Mouse (Mus musculus) forebrain, embryonic 15.5 days (tissue): ENCODE measurements at regions not wholly inside any gene's neighbourhood (a gene's known extent, or its start where the extent isn't known, plus 50 kb on each side); places are given as distances from the start of the nearest gene placed in this dataset.

ENCODE experiments used
- ATAC-seq: fragments of 200-750 bp; cut with Nextera tagmentation; replicated peaks from 2 replicates; pipeline ENCODE4 v1.8.0; 2017; ENCODE audit warnings: mild to moderate bottlenecking, moderate TSS enrichment, moderate library complexity
- H3K27ac ChIP-seq: fragments of 300-500 bp; sonication (generic); replicated peaks from 2 replicates; pipeline ENCODE4 v1.5.1; 2015; ENCODE audit warnings: mild to moderate bottlenecking, inconsistent platforms
- H3K27me3 ChIP-seq: fragments of 300-500 bp; sonication (generic); 2 replicates; pipeline ENCODE4 v1.6.1; 2015; ENCODE audit warnings: inconsistent platforms
- H3K36me3 ChIP-seq: fragments of 300-500 bp; sonication (generic); 2 replicates; pipeline ENCODE4 v1.6.1; 2015; ENCODE audit warnings: mild to moderate bottlenecking, inconsistent platforms
- H3K4me1 ChIP-seq: fragments of 300-500 bp; sonication (generic); 2 replicates; pipeline ENCODE4 v1.6.1; 2015; ENCODE audit warnings: inconsistent platforms
- H3K4me2 ChIP-seq: fragments of 300-500 bp; sonication (generic); replicated peaks from 2 replicates; pipeline ENCODE4 v1.6.1; 2015; ENCODE audit warnings: mild to moderate bottlenecking, inconsistent platforms
- H3K4me3 ChIP-seq: fragments of 300-500 bp; sonication (generic); 2 replicates; pipeline ENCODE4 v1.5.1; 2015; ENCODE audit warnings: mild to moderate bottlenecking, inconsistent platforms
- H3K9ac ChIP-seq: fragments of 300-500 bp; sonication (generic); replicated peaks from 2 replicates; pipeline ENCODE4 v1.6.1; 2015; ENCODE audit warnings: mild to moderate bottlenecking, inconsistent platforms
- H3K9me3 ChIP-seq: fragments of 300-500 bp; sonication (generic); 2 replicates; pipeline ENCODE4 v1.6.1; 2016; ENCODE audit warnings: inconsistent platforms
- WGBS: fragments of 180-500 bp; shearing (Covaris S2); methylation state at CpG from one replicate; pipeline ENCODE4 v1.1.7; 2015; ENCODE audit warnings: mixed read lengths; 5-methylcytosine and 5-hydroxymethylcytosine counted together

DNA sequence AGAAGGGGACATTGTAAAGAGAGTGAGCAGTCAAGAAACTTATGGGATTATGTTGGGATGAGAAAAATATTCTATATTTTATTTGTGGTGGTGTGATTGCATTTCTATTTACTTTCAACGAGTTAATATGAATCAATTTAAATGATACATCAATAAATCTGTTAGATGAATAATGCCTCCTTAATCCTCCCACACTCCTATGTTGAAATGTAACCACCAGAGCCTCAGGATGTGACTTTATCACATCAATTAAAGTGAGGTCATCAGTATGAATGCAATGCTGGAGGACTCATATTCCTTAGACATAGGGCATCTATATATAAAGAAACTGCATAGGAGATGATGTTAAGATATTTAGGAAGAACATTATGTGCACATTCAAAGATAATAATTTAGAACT is 1195.3 kb upstream of the Cited2 start:
- Histone ChIP-seq H3K4me2 (no peak overlapping the region), H3K27me3 (no peaks in the 10 kb centered on the region), H3K4me1 (no peaks in the 10 kb centered on the region), H3K27ac (no peak overlapping the region), H3K9ac (no peak overlapping the region), H3K36me3 (no peaks in the 10 kb centered on the region), H3K4me3 (no peak overlapping the region), H3K9me3 (no peaks in the 10 kb centered on the region)
- 76% methylated on average over 1 of the region's 1 CpGs for WGBS
- no peak for ATAC-seq

DNA sequence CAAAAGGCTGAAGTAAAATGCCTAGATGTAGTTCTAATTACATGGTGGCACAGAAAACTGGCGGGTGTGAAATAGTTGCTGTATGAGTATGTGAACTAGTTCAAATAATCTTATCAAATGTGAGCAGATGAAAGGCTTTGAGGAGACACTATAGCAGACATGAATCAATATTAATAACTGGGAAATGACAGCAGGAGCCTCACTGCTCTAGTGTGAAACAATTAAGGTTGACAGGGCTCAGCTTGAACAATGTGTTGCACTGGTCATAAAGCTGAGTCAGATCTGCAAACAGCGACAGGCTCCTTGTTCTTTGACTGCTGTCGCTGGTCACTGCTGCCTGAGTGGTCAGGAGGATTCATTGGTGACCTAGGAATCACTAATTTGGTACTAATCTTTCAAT is 1185.4 kb upstream of the Cited2 start:
- Histone ChIP-seq H3K27ac (no peak overlapping the region), H3K27me3 (no peaks in the 10 kb centered on the region), H3K4me3 (no peak overlapping the region), H3K9me3 (no peaks in the 10 kb centered on the region), H3K4me2 (no peak overlapping the region), H3K9ac (no peak overlapping the region), H3K4me1 (no peaks in the 10 kb centered on the region), H3K36me3 (no peaks in the 10 kb centered on the region)
- 65% methylated on average over 3 of the region's 3 CpGs for WGBS
- no peak for ATAC-seq

DNA sequence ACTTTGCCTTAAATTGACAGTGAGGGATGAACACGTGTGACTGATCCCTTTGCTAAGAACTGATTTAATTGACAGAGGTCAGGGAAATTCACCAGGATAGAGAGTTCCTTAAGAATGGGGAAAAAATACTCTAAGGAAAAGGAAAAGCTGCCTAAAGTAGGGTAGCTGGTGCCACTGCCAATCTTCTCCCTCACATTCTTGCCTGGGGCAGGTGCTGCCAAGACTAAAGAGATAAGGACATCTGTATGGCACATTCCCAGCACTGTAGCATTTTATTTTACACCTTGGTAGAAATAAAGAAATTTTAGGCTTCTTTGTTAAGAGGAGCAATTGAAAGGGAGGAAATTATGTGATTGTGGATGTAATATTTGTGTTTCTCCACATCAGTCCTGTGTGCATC is 1184.6 kb upstream of the Cited2 start:
- H3K4me2 ChIP-seq, result no peak overlapping the region
- H3K27me3 ChIP-seq, result no peaks in the 10 kb centered on the region
- no peaks in the 10 kb centered on the region for H3K9me3 ChIP-seq
- no peak overlapping the region for H3K27ac ChIP-seq
- H3K4me1 ChIP-seq, result no peaks in the 10 kb centered on the region
- H3K4me3 ChIP-seq, result no peak overlapping the region
- H3K9ac ChIP-seq, result no peak overlapping the region
- no peak for ATAC-seq
- no peaks in the 10 kb centered on the region for H3K36me3 ChIP-seq
- 51% methylated on average over 1 of the region's 1 CpGs for WGBS

DNA sequence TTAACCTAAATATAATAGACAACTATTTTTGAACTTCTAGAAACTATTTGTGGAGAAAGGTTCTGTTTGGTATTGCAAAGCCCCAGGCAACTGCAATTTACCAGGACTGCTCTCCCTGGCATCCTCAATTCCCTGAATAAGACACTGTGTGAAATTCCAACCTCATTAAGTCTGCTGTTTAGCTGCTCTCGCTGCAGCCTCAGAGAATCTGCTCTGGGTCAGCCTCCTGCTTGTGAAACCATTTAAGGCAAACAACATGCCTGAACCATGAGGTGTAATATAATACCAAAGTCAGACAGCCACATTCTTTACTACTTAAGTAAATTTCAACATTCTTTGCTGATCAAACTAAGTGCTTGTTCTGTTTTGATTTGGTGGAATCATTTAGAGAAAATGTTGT is 1177.6 kb upstream of the Cited2 start:
- no peak overlapping the region for H3K4me3 ChIP-seq
- WGBS, result 0% methylated on average over 1 of the region's 1 CpGs
- no peak for ATAC-seq

DNA sequence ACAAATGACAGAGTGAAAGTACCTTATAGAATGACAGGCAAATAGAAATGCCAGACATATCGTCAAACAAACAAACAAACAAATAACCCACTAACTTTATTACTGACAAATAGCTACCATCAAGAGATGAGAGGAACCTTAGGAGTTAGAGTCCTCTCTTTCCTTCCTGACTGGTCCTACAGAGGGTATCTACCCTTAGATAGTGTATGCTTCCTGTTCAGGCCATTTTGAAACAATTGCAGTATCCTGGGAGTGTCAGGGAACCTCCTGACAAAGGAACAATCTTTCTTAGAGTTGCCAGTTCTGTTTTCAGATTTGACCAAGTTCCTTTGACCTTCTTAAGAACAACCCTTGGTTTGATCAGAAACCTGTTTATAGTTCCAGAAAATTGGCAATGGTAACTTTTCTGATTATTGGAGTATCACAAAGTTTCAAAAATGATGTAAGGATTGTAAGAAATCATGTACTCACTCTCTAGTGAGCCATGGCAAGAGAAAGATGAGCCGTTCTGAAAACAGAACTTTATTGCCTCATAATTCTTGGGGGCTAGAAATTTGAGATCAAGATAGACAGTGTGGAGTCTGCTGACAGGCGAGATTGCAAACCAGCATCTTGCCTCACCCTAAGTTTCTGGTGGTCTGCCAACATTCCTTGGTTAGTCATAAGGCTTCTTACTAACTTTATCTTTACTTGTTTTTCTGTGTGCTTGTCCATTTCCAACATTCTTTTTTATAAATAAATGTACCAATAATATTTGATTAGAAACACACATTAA is 1170.0 kb upstream of the Cited2 start:
- Histone ChIP-seq H3K4me1 (no peaks in the 10 kb centered on the region), H3K4me2 (no peak overlapping the region), H3K9ac (no peak overlapping the region), H3K4me3 (no peak overlapping the region), H3K36me3 (no peaks in the 10 kb centered on the region), H3K27ac (no peak overlapping the region), H3K27me3 (no peaks in the 10 kb centered on the region), H3K9me3 (no peaks in the 10 kb centered on the region)
- no peak for ATAC-seq
- 87% methylated on average over 3 of the region's 3 CpGs for WGBS

More for the DNA sequence above, 1177.6 kb upstream of the Cited2 start:
- Histone ChIP-seq H3K4me2 (no peak overlapping the region), H3K27ac (no peak overlapping the region), H3K27me3 (no peaks in the 10 kb centered on the region), H3K9me3 (no peaks in the 10 kb centered on the region), H3K9ac (no peak overlapping the region), H3K4me1 (no peaks in the 10 kb centered on the region), H3K36me3 (no peaks in the 10 kb centered on the region)

DNA sequence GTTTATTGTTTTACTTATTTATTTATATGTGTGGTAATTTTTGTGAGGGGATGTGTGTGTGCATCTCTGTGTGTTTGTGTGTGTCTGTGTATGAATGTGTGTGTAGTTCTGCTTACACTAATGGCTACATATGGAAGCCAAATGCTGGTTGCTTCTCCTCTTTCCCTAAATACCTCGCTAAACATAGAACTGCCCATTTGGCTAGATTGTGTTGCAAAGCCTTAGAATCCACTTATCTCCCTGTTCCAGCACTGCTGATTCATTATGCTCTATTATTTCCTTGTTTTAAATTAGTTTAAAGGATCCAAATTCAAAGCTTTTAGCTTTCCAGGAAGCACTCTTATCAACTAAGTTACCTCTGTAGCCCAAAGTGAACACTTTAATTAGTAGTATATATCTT is 1148.5 kb upstream of the Cited2 start:
- no peak overlapping the region for H3K4me3 ChIP-seq
- no peak for ATAC-seq
- H3K4me1 ChIP-seq, result no peaks in the 10 kb centered on the region
- no peak overlapping the region for H3K4me2 ChIP-seq
- H3K9me3 ChIP-seq, result no peaks in the 10 kb centered on the region
- H3K27me3 ChIP-seq, result no peaks in the 10 kb centered on the region
- H3K9ac ChIP-seq, result no peak overlapping the region
- WGBS, result 65% methylated on average over 1 of the region's 1 CpGs
- H3K27ac ChIP-seq, result no peak overlapping the region
- H3K36me3 ChIP-seq, result no peaks in the 10 kb centered on the region

DNA sequence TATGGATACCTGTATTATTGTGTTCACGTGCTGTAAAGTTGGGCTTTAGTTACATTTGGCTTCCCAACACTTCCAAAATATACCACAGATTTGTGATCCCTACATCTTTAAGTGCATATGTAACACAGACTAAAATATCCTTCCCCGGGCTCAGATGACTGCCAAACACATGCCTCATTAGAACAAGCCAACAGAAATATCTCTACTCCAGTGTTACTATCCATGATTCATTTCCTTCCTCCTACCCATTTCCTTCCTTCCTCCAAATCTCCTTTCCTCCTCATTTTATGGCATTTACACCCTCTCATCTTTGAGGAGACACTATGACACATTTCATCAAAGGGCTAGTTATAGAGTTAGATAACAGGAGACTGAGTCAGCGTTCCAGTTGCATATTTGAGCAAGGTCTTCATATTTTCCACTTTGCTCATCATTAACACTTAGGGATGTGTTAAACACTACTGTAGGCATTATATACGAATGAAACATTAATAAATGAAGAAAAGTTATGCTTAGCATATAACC is 1144.4 kb upstream of the Cited2 start:
- no peaks in the 10 kb centered on the region for H3K27me3 ChIP-seq
- WGBS, result 88% methylated on average over 4 of the region's 4 CpGs
- ATAC-seq, result no peak

DNA sequence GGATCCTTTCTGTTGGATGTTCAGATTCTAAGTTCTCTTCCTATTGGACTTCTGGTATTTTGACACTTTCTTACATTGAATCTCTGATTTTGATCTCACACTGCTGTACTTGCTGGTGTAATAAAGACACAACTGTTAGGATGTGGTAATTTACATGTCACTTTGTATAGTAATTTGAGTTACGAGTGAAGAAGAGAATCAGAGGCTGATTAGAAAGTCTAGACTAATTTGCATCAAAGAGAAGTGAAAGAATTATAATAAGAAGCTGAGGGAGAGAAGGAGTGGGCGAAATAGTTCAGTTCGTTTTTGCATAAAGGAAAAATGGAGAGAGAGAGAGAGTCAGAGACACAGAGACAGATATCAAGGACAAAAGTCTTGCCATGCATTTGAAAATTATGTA is 1142.8 kb upstream of the Cited2 start:
- Histone ChIP-seq H3K9me3 (no peaks in the 10 kb centered on the region), H3K36me3 (no peaks in the 10 kb centered on the region), H3K4me1 (no peaks in the 10 kb centered on the region), H3K27me3 (no peaks in the 10 kb centered on the region), H3K4me2 (no peak overlapping the region), H3K4me3 (no peak overlapping the region), H3K9ac (no peak overlapping the region), H3K27ac (no peak overlapping the region)
- no peak for ATAC-seq
- WGBS, result 30% methylated on average over 3 of the region's 3 CpGs

More for the DNA sequence above, 1144.4 kb upstream of the Cited2 start:
- H3K9ac ChIP-seq, result no peak overlapping the region
- H3K4me1 ChIP-seq, result no peaks in the 10 kb centered on the region
- no peak overlapping the region for H3K4me3 ChIP-seq
- H3K27ac ChIP-seq, result no peak overlapping the region
- no peaks in the 10 kb centered on the region for H3K36me3 ChIP-seq
- no peak overlapping the region for H3K4me2 ChIP-seq
- H3K9me3 ChIP-seq, result no peaks in the 10 kb centered on the region

DNA sequence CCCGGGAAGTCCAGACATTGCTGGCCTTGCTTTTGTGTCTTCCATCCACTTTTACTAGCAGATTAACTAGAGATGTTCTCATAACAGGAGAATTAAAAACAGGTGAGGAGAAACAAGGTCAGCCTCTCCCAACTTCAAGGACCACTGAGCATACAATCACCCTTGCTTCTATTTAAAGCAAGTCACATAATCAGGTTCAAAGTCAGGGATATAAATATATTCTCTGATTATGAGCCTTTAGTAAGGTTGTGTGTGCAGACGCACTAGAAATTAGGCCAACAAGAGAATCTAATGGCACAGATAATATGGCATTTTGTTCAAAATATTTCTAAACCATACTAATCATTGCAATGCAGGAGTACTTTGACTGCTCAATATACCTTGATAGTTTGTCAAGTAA is 1134.2 kb upstream of the Cited2 start:
- H3K36me3 ChIP-seq, result no peaks in the 10 kb centered on the region
- no peaks in the 10 kb centered on the region for H3K27me3 ChIP-seq

DNA sequence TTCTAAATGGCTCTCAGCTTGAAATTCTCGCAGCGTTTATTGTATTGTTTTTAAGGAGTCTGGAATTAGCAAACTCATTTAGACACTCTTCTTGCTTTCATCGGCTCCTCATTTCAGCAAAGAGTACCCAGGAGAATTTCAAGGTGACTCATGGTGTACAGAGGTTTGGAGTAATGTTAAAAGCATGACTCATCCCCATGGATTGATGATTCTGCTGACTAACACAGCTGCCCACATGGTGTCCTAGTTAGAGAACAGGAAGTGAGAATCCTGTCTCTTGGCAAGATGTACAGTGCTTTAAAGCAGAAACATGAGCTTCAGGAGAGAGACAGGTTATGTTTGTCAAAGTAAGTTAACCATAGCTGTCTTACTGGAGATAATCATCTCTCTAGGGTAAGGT is 1133.6 kb upstream of the Cited2 start:
- ATAC-seq, result no peak
- H3K27me3 ChIP-seq, result no peaks in the 10 kb centered on the region
- no peak overlapping the region for H3K4me3 ChIP-seq
- no peak overlapping the region for H3K27ac ChIP-seq
- no peaks in the 10 kb centered on the region for H3K36me3 ChIP-seq
- no peaks in the 10 kb centered on the region for H3K4me1 ChIP-seq
- no peak overlapping the region for H3K9ac ChIP-seq
- no peak overlapping the region for H3K4me2 ChIP-seq
- whole genome bisulfite sequencing, result 77% methylated on average over 3 of the region's 3 CpGs
- H3K9me3 ChIP-seq, result no peaks in the 10 kb centered on the region

More for the DNA sequence above, 1134.2 kb upstream of the Cited2 start:
- no peak overlapping the region for H3K4me3 ChIP-seq
- ATAC-seq, result no peak
- no peaks in the 10 kb centered on the region for H3K4me1 ChIP-seq
- no peak overlapping the region for H3K27ac ChIP-seq
- WGBS, result 87% methylated on average over 2 of the region's 2 CpGs
- H3K4me2 ChIP-seq, result no peak overlapping the region
- no peaks in the 10 kb centered on the region for H3K9me3 ChIP-seq
- no peak overlapping the region for H3K9ac ChIP-seq

DNA sequence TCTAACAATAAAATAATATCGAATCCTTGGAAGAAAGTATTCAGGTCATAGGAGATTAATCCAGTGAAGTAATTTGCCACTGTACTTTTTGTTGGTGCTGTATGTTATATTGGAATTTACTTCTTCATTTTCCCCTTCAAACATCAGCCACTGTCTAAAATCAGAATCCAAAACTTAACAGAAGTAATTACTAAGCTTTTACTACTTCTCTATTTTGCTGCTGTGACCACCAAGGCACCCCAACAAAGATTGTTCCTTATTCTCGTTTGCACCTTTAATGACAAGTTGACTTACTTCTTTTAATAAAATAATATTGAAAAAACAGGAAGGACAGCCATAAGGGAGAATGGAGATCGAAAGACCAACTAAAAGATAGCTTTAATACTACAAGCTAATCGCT is 1130.1 kb upstream of the Cited2 start:
- Histone ChIP-seq H3K36me3 (no peaks in the 10 kb centered on the region), H3K4me1 (no peaks in the 10 kb centered on the region), H3K27me3 (no peaks in the 10 kb centered on the region), H3K9me3 (no peaks in the 10 kb centered on the region), H3K4me3 (no peak overlapping the region), H3K4me2 (no peak overlapping the region), H3K9ac (no peak overlapping the region), H3K27ac (no peak overlapping the region)
- 95% methylated on average over 4 of the region's 4 CpGs for WGBS
- no peak for ATAC-seq

DNA sequence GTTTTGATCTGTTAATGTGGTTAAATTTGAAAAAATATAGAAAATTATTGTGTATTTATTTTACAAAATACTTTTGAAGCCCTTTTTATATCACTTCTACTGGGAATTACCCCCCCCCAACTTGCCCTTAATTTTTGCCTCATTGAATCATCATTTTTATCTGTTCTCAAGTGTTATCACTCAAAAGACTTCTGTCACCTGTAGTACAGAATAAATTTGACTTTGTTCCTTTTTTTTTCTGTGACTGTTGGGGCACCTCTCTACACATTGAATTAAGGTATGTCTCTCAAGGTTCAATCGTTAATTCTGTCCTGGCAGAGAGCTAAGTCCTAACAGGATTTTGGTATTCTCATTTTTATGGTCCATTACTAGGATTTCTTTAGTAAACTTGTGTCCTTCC is 1123.0 kb upstream of the Cited2 start:
- H3K4me1 ChIP-seq, result no peaks in the 10 kb centered on the region
- H3K9me3 ChIP-seq, result no peaks in the 10 kb centered on the region
- no peak overlapping the region for H3K4me2 ChIP-seq
- 94% methylated on average over 1 of the region's 1 CpGs for WGBS
- H3K36me3 ChIP-seq, result no peaks in the 10 kb centered on the region
- ATAC-seq, result no peak
- no peak overlapping the region for H3K4me3 ChIP-seq
- H3K27ac ChIP-seq, result no peak overlapping the region
- H3K27me3 ChIP-seq, result no peaks in the 10 kb centered on the region
- H3K9ac ChIP-seq, result no peak overlapping the region
